Mouse (Mus musculus): ENCODE data around the gene Gm7347.
"Not testable (repeated sequence)": the region's sequence is repeated elsewhere in the genome, so short reads cannot be mapped to it uniquely, and the experiment has no call there.

Gene Gm7347

DNA sequence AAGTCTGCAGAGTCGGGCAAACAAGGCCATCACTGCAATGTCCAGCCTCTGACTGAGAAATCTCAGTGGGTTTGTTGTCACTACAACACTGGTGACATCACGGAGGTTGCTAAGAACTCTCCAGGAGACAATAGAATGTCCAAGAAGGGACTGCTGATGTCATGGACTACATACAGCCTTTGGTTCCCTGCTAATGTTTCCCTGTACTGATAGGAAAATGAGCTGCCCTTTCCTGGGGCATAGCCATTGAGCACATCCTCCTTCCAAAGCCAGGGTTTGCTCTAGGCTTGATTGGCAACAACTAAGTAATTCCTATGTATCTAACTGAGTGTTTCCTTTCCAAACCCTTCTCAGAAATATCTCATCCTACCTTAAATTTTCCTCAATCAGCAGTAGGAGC lies at the start of gene Gm7347:
Gene Gm7347 (minus strand): TSS at position 101 of the 400 bp plus-strand sequence.
- H3K27me3 ChIP-seq (ENCODE audit: insufficient read depth, low read length); H3K4me3 ChIP-seq (replicated peaks; ENCODE audit: low read length); H3K9me3 ChIP-seq (ENCODE audit: low read length); H3K36me3 ChIP-seq (ENCODE audit: insufficient read depth, low read length); H3K4me1 ChIP-seq (replicated peaks; ENCODE audit: low read depth, low read length): not testable (repeated sequence)

DNA sequence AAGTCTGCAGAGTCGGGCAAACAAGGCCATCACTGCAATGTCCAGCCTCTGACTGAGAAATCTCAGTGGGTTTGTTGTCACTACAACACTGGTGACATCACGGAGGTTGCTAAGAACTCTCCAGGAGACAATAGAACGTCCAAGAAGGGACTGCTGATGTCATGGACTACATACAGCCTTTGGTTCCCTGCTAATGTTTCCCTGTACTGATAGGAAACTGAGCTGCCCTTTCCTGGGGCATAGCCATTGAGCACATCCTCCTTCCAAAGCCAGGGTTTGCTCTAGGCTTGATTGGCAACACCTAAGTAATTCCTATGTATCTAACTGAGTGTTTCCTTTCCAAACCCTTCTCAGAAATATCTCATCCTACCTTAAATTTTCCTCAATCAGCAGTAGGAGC lies 46.9 kb upstream of the Gm7347 start, which contains the start of gene 5031410I06Rik:
Gene 5031410I06Rik (minus strand): TSS at position 101 of the 400 bp plus-strand sequence.
- not testable (repeated sequence) for H3K27me3 ChIP-seq (ENCODE audit: insufficient read depth, low read length); H3K9me3 ChIP-seq (ENCODE audit: low read length); H3K4me3 ChIP-seq (replicated peaks; ENCODE audit: low read length); H3K36me3 ChIP-seq (ENCODE audit: insufficient read depth, low read length); H3K4me1 ChIP-seq (replicated peaks; ENCODE audit: low read depth, low read length)

DNA sequence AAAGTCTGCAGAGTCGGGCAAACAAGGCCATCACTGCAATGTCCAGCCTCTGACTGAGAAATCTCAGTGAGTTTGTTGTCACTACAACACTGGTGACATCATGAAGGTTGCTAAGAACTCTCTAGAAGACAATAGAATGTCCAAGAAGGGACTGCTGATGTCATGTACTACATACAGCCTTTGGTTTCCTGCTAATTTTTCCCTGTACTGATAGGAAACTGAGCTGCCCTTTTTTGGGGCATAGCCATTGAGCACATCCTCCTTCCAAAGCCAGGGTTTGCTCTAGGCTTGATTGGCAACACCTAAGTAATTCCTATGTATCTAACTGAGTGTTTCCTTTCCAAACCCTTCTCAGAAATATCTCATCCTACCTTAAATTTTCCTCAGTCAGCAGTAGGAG lies 30.8 kb upstream of the Gm7347 start, which contains the start of gene Gm10471:
Gene Gm10471 (minus strand): TSS at position 101 of the 400 bp plus-strand sequence.
- H3K36me3 ChIP-seq (ENCODE audit: insufficient read depth, low read length); H3K9me3 ChIP-seq (ENCODE audit: low read length); H3K4me3 ChIP-seq (replicated peaks; ENCODE audit: low read length); H3K27me3 ChIP-seq (ENCODE audit: insufficient read depth, low read length); H3K4me1 ChIP-seq (replicated peaks; ENCODE audit: low read depth, low read length): not testable (repeated sequence)

DNA sequence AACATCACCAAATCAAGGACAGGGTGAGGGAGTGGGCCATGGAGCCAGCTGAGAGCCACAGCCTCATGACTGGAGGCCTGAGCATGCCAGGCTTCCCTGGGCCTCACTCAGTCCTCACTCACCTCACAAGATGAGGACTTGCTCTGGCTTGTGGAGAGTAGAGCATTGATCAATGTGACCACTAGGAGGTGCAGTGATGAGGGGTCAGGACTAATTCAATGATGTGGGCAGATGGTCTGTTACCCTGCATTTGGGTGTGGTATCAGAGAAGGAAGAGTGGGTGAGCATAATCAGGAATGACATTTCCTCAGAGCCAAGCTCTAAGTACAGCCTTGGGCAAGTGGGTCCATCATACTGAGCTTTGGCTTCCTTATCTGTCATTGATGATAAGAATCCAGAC lies 20.6 kb upstream of the Gm7347 start:
- peak; percentile 19; the same call in 1 of the 2 replicates for TF ChIP-seq CTCF (conservative IDR thresholded peaks at IDR 0.05; ENCODE audit: low read length)
- not testable (repeated sequence) for H3K4me1 ChIP-seq (replicated peaks; ENCODE audit: low read depth, low read length); H3K4me3 ChIP-seq (replicated peaks; ENCODE audit: low read length); H3K27me3 ChIP-seq (ENCODE audit: insufficient read depth, low read length); H3K36me3 ChIP-seq (ENCODE audit: insufficient read depth, low read length)
- H3K9me3 ChIP-seq (ENCODE audit: low read length): peaks cover 10% of the 10 kb centered on the region

DNA sequence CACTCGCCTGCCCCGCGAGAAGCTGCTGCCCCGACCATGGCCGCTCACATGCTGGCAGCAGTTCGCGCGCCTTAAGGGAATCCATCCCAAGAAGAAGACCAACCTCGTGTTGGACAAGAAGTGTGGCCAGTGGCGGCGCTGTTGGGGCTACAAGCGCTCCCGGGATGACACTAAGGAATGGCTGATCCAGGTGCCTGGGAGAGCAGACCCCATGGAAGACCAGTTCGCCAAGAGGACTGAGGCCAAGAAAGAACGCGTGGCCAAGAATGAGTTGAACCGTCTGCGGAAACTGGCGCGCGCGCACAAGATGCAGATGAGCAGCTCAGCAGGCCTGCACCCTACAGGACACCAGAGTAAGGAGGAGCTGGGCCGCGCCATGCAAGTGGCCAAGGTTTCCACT lies 12.3 kb upstream of the Gm7347 start:
- Histone ChIP-seq H3K4me1 (replicated peaks; ENCODE audit: low read depth, low read length) (peaks cover 11% of the 10 kb centered on the region), H3K27me3 (ENCODE audit: insufficient read depth, low read length) (peaks cover 26% of the 10 kb centered on the region), H3K36me3 (ENCODE audit: insufficient read depth, low read length) (no peaks in the 10 kb centered on the region), H3K4me3 (replicated peaks; ENCODE audit: low read length) (peak overlapping the region; percentile 75), H3K9me3 (ENCODE audit: low read length) (peaks cover 40% of the 10 kb centered on the region)
- no peak for TF ChIP-seq NANOG (IDR thresholded peaks at IDR 0.05; ENCODE audit: borderline replicate concordance, low read length)
- peak; percentile 51 for TF ChIP-seq CTCF (conservative IDR thresholded peaks at IDR 0.05; ENCODE audit: low read length)
- TF ChIP-seq POU5F1 (IDR thresholded peaks at IDR 0.05; ENCODE audit: borderline replicate concordance, low read length): 0 out of 2 replicates have a peak, but pooled peaks have one; percentile 4

DNA sequence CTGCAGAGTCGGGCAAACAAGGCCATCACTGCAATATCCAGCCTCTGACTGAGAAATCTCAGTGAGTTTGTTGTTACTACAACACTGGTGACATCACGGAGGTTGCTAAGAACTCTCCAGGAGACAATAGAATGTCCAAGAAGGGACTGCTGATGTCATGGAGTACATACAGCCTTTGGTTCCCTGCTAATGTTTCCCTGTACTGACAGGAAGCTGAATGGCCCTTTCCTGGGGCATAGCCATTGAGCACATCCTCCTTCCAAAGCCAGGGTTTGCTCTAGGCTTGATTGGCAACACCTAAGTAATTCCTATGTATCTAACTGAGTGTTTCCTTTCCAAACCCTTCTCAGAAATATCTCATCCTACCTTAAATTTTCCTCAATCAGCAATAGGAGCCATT lies 18.9 kb downstream of the Gm7347 start, which contains the start of gene Speer4a:
Gene Speer4a (minus strand): TSS at position 101 of the 400 bp plus-strand sequence.
- H3K4me3 ChIP-seq (replicated peaks; ENCODE audit: low read length); H3K36me3 ChIP-seq (ENCODE audit: insufficient read depth, low read length); H3K9me3 ChIP-seq (ENCODE audit: low read length); H3K4me1 ChIP-seq (replicated peaks; ENCODE audit: low read depth, low read length); H3K27me3 ChIP-seq (ENCODE audit: insufficient read depth, low read length): not testable (repeated sequence)

DNA sequence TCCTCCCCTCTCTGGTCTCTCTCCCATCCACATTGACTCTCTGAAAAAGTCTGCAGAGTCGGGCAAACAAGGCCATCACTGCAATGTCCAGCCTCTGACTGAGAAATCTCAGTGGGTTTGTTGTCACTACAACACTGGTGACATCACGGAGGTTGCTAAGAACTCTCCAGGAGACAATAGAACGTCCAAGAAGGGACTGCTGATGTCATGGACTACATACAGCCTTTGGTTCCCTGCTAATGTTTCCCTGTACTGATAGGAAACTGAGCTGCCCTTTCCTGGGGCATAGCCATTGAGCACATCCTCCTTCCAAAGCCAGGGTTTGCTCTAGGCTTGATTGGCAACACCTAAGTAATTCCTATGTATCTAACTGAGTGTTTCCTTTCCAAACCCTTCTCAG lies 35.6 kb downstream of the Gm7347 start, which contains the start of gene Gm5862:
Gene Gm5862 (minus strand): TSS at position 101 of the 400 bp plus-strand sequence.
- not testable (repeated sequence) for H3K36me3 ChIP-seq (ENCODE audit: insufficient read depth, low read length); H3K4me3 ChIP-seq (replicated peaks; ENCODE audit: low read length); H3K27me3 ChIP-seq (ENCODE audit: insufficient read depth, low read length); H3K4me1 ChIP-seq (replicated peaks; ENCODE audit: low read depth, low read length); H3K9me3 ChIP-seq (ENCODE audit: low read length)

DNA sequence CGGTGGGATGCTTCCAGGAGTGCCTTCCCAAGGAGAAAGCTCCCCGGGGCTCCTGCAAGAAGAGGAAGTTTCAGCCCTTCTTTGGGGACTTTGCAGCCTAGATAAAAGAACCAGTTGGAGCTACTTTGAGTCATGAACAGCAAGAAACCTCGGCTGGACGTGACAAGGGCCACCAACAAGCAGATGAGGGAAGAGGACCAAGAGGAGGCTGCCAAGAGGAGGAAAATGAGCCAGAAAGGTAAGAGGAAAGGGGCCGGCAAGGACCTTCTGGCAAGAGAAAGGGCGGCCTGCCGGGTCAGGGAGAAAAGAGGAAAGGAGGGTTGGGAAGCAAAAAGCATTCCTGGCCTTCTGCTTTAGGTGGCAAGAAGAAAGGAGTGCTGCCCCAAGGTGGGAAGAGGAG lies 50.7 kb downstream of the Gm7347 start:
- not testable (repeated sequence) for H3K36me3 ChIP-seq (ENCODE audit: insufficient read depth, low read length); H3K4me1 ChIP-seq (replicated peaks; ENCODE audit: low read depth, low read length); H3K9me3 ChIP-seq (ENCODE audit: low read length)
- Histone ChIP-seq H3K27me3 (ENCODE audit: insufficient read depth, low read length) (peaks cover 26% of the 10 kb centered on the region), H3K4me3 (replicated peaks; ENCODE audit: low read length) (peak overlapping the region; percentile 79)

DNA sequence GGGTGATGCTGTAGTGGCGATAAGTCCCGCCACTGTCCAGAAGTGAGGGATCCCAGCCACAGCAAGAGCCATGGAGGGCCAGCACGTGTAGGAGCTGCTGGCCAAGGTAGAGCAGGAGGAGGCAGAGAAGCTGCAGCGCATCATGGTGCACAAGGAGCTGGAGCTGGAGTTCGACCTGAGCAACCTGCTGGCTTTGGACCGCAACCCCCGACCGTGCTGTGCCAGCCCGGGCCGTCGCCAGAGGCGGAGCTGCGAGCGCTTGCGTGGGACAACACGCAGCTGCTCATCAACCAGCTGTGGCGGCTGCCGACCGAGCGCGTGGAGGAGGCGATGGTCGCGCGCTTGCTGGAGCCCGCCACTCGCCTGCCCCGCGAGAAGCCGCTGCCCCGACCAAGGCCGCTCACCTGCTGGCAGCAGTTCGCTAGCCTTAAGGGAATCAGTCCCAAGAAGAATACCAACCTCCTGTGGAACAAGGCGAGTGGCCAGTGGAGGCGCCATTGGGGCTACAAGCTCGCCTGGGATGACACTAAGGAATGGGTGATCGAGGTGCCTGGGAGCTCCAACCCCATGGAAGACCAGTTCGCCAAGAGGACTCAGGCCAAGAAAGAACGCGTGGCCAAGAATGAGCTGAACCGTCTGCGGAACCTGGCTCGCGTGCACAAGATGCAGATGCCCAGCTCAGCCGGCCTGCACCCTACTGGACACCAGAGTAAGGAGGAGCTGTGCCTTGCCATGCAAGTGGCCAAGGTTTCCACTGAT lies 51.3 kb downstream of the Gm7347 start:
- not testable (repeated sequence) for H3K4me1 ChIP-seq (replicated peaks; ENCODE audit: low read depth, low read length); H3K9me3 ChIP-seq (ENCODE audit: low read length); H3K36me3 ChIP-seq (ENCODE audit: insufficient read depth, low read length)
- Histone ChIP-seq H3K27me3 (ENCODE audit: insufficient read depth, low read length) (peaks cover 26% of the 10 kb centered on the region), H3K4me3 (replicated peaks; ENCODE audit: low read length) (peak overlapping the region; percentile 79)
- TF ChIP-seq CTCF (conservative IDR thresholded peaks at IDR 0.05; ENCODE audit: low read length): peak; percentile 33

DNA sequence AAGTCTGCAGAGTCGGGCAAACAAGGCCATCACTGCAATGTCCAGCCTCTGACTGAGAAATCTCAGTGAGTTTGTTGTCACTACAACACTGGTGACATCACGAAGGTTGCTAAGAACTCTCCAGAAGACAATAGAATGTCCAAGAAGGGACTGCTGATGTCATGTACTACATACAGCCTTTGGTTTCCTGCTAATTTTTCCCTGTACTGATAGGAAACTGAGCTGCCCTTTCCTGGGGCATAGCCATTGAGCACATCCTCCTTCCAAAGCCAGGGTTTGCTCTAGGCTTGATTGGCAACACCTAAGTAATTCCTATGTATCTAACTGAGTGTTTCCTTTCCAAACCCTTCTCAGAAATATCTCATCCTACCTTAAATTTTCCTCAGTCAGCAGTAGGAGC lies 53.7 kb downstream of the Gm7347 start, which contains the start of gene Gm1979:
Gene Gm1979 (minus strand): TSS at position 101 of the 400 bp plus-strand sequence.
- H3K4me3 ChIP-seq (replicated peaks; ENCODE audit: low read length); H3K36me3 ChIP-seq (ENCODE audit: insufficient read depth, low read length); H3K9me3 ChIP-seq (ENCODE audit: low read length); H3K4me1 ChIP-seq (replicated peaks; ENCODE audit: low read depth, low read length): not testable (repeated sequence)
- H3K27me3 ChIP-seq (ENCODE audit: insufficient read depth, low read length): peaks cover 22% of the 10 kb centered on the region

All from E14TG2a.4 (cell line).